In the genomic region with DNA sequence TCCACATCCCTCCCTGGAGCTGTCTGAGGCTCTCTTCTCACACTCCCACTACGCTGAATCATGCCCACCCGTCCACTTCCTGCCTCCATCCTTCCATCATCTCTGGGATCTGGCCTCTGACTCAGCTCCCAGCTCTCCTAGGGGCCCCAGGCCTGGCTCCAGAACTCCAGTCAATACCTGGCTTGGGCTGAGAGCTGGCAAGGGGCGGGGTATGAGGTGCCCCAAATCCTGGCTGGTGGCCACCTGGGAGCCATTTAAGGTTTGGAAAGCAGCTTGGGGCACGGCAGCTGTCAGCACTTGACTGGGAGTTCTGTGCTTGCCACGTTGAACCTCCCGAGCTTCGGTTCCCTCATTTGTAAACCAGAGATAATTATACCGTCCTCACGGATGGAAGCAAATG, we compare ENCODE assay signal across 9 mouse cellular contexts. TPM values are rescaled to one million over a fixed set of nuclear protein-coding genes. Genes with fewer than 3 reads are reported as not detected.
A peak's percentile ranks its signal among the peaks of the same experiment; 100 is the strongest.
DNase-seq lines count a peak whose midpoint lies in the region; ATAC-seq and TF ChIP-seq lines count a peak whose summit lies in the region.
"Had no signal": no experiment of that assay in that cellular context is flagged by ENCODE, and none has a peak within 500 bp of the region (broad histone marks: within the 10 kb centered on the region; RNA-seq: fewer than 3 reads in every experiment).

No protein-coding gene starts in this region.

- TF ChIP-seq CTCF in lung, embryonic 14.5 days (IDR thresholded peaks at IDR 0.05; ENCODE audit: low read depth), result no peak
- no peak for TF ChIP-seq CTCF in lung, adult 2 months (IDR thresholded peaks at IDR 0.05; ENCODE audit: insufficient read depth, low read length)
- no peak for TF ChIP-seq CTCF in embryonic fibroblast, embryonic 13.5 days (IDR thresholded peaks at IDR 0.05; ENCODE audit: borderline replicate concordance, insufficient read depth, low read length)

- H3K9me3 ChIP-seq in lung, embryonic 14.5 days (ENCODE audit: low read depth, low read length), result no peaks in the 10 kb centered on the region
- H3K9me3 ChIP-seq in heart, embryonic 16.5 days (replicated peaks; ENCODE audit: control insufficient read depth, low read length), result no peaks in the 10 kb centered on the region

- no peak for ATAC-seq in lung, embryonic 14.5 days (ENCODE audit: insufficient read depth)
- peak; percentile 88 for ATAC-seq in heart, embryonic 16.5 days (replicated peaks; ENCODE audit: extremely low read depth, insufficient read depth, low FRiP score)

- TF ChIP-seq POLR2A in lung, adult 2 months (IDR thresholded peaks at IDR 0.05; ENCODE audit: borderline replicate concordance, extremely low read depth, low read depth, low read length), result no peak
- no peak for TF ChIP-seq POLR2A in embryonic fibroblast, embryonic 13.5 days (IDR thresholded peaks at IDR 0.05; ENCODE audit: low read depth, low read length)

- WGBS in lung, embryonic 14.5 days, result 59% methylated on average over 9 of the region's 9 CpGs
- 48% methylated on average over 9 of the region's 9 CpGs for WGBS in lung, adult 2 months
- WGBS in heart, embryonic 16.5 days, result 27% methylated on average over 9 of the region's 9 CpGs

- H3K9ac ChIP-seq in lung, embryonic 14.5 days, result no peak overlapping the region
- peak overlapping the region; percentile 62 for H3K9ac ChIP-seq in heart, embryonic 16.5 days (ENCODE audit: low read length)

- H3K4me2 ChIP-seq in lung, embryonic 14.5 days, result no peak overlapping the region
- peak overlapping the region; percentile 31; the same call in 1 of the 2 replicates for H3K4me2 ChIP-seq in heart, embryonic 16.5 days (ENCODE audit: low read depth, low read length)

- H3K4me3 ChIP-seq in lung, embryonic 14.5 days (ENCODE audit: low read depth, low read length), result no peak overlapping the region
- no peak overlapping the region for H3K4me3 ChIP-seq in lung, adult 2 months (replicated peaks; ENCODE audit: extremely low read depth, low read depth, low read length)
- H3K4me3 ChIP-seq in embryonic fibroblast, embryonic 13.5 days (ENCODE audit: insufficient read depth, low read length), result no peak overlapping the region
- H3K4me3 ChIP-seq in heart, embryonic 16.5 days (ENCODE audit: low read length), result no peak overlapping the region

- H3K27me3 ChIP-seq in lung, embryonic 14.5 days (ENCODE audit: insufficient read depth, low read length), result peaks cover 12% of the 10 kb centered on the region
- peaks cover 4% of the 10 kb centered on the region for H3K27me3 ChIP-seq in heart, embryonic 16.5 days (ENCODE audit: control insufficient read depth, insufficient read depth, low read length)

- peaks cover 3% of the 10 kb centered on the region; the same call in 1 of the 2 replicates for H3K4me1 ChIP-seq in lung, embryonic 14.5 days (ENCODE audit: insufficient read depth)
- H3K4me1 ChIP-seq in lung, adult 2 months (ENCODE audit: control insufficient read depth, insufficient read depth, low read length), result no peaks in the 10 kb centered on the region
- H3K4me1 ChIP-seq in embryonic fibroblast, embryonic 13.5 days (ENCODE audit: control insufficient read depth, insufficient read depth, low read length), result peaks cover 20% of the 10 kb centered on the region
- H3K4me1 ChIP-seq in heart, embryonic 16.5 days (ENCODE audit: control insufficient read depth, insufficient read depth, low read length), result peaks cover 41% of the 10 kb centered on the region

- peak overlapping the region; percentile 46; the same call in 1 of the 2 replicates for H3K27ac ChIP-seq in lung, embryonic 14.5 days (ENCODE audit: low read depth)
- H3K27ac ChIP-seq in embryonic fibroblast, embryonic 13.5 days (ENCODE audit: insufficient read depth, low read length), result peak overlapping the region; percentile 95
- peak overlapping the region; percentile 96 for H3K27ac ChIP-seq in heart, embryonic 16.5 days (ENCODE audit: low read length)
- H3K27ac ChIP-seq: macrophage had no signal

- peak; percentile 11 for DNase-seq in lung, embryonic 14.5 days
- DNase-seq in lung, adult 2 months, result no peak
- DNase-seq in right cerebral cortex, adult 2 months (ENCODE audit: low spot score in 2 of 2), result peak; percentile 65 to 67
- DNase-seq in thymus, postnatal 10 days (ENCODE audit: low spot score in 2 of 2), result no peak
- no peak for DNase-seq in kidney, adult 8-10 months
- DNase-seq in thymus, postnatal 36 days, result no peak

- H3K36me3 ChIP-seq in lung, embryonic 14.5 days (ENCODE audit: insufficient read depth), result peaks cover 12% of the 10 kb centered on the region; the same call in 1 of the 2 replicates
- H3K36me3 ChIP-seq in heart, embryonic 16.5 days (ENCODE audit: control insufficient read depth, insufficient read depth), result peaks cover 24% of the 10 kb centered on the region

RNA-seq across cellular contexts. Expression of a gene that starts 18.0 kb away (rescaled TPM):
- polyA plus RNA-seq in lung, embryonic 14.5 days (2014; fragmentation: Nextera tagmentation; extraction: Ambion mirVana), result 40.1 and 44.7 TPM in 2 replicates
- polyA plus RNA-seq in lung, adult 2 months (2012; rRNA removed), result 31.5 and 35.0 TPM in 2 replicates
- 54.2 and 56.4 TPM in 2 replicates for polyA plus RNA-seq in embryonic fibroblast, embryonic 13.5 days (2011; ENCODE audit: insufficient read length, low read depth, missing spikeins)
- polyA plus RNA-seq in heart, embryonic 16.5 days (2015; fragmentation: Nextera tagmentation; extraction: Ambion mirVana), result 41.1 and 46.4 TPM in 2 replicates

RNA-seq across cellular contexts. Expression of a gene that starts 33.0 kb away (rescaled TPM):
- polyA plus RNA-seq in lung, embryonic 14.5 days (2014; fragmentation: Nextera tagmentation; extraction: Ambion mirVana), result 42.9 and 46.3 TPM in 2 replicates
- polyA plus RNA-seq in lung, adult 2 months (2012; rRNA removed), result 107 and 185 TPM in 2 replicates
- 11.3 and 12.3 TPM in 2 replicates for polyA plus RNA-seq in embryonic fibroblast, embryonic 13.5 days (2011; ENCODE audit: insufficient read length, low read depth, missing spikeins)
- polyA plus RNA-seq in heart, embryonic 16.5 days (2015; fragmentation: Nextera tagmentation; extraction: Ambion mirVana), result 469 and 480 TPM in 2 replicates
- polyA plus RNA-seq: macrophage had no signal

RNA-seq across cellular contexts. Expression of a gene that starts 42.6 kb away (rescaled TPM):
- 61.2 and 67.3 TPM in 2 replicates for polyA plus RNA-seq in lung, embryonic 14.5 days (2014; fragmentation: Nextera tagmentation; extraction: Ambion mirVana)
- 106 and 125 TPM in 2 replicates for polyA plus RNA-seq in lung, adult 2 months (2012; rRNA removed)
- 70.6 and 77.6 TPM in 2 replicates for polyA plus RNA-seq in embryonic fibroblast, embryonic 13.5 days (2011; ENCODE audit: insufficient read length, low read depth, missing spikeins)
- 72.6 and 85.3 TPM in 2 replicates for polyA plus RNA-seq in heart, embryonic 16.5 days (2015; fragmentation: Nextera tagmentation; extraction: Ambion mirVana)

RNA-seq across cellular contexts. Expression of a gene that starts 57.1 kb away (rescaled TPM):
- 0.12 and 0.18 TPM in 2 replicates for polyA plus RNA-seq in lung, embryonic 14.5 days (2014; fragmentation: Nextera tagmentation; extraction: Ambion mirVana)
- 0.05 TPM in 1 of 2 replicates, not detected in the other for polyA plus RNA-seq in lung, adult 2 months (2012; rRNA removed)
- not detected in 2 replicates for polyA plus RNA-seq in embryonic fibroblast, embryonic 13.5 days (2011; ENCODE audit: insufficient read length, low read depth, missing spikeins)
- polyA plus RNA-seq in heart, embryonic 16.5 days (2015; fragmentation: Nextera tagmentation; extraction: Ambion mirVana), result 0.08 and 0.27 TPM in 2 replicates
- polyA plus RNA-seq: macrophage had no signal

Comparison
In these comparisons a context has a peak if more than half of its experiments do, and no peak if none do; other contexts are left out.
1. DNase-seq: peak in lung, embryonic 14.5 days (single experiment) and right cerebral cortex, adult 2 months (2 of 2); none in lung, adult 2 months (single experiment), thymus, postnatal 10 days (0 of 2), kidney, adult 8-10 months (0 of 2) and thymus, postnatal 36 days (0 of 2).
2. H3K27ac ChIP-seq: peak in every context shown above with its lines; median percentile 96 in heart, embryonic 16.5 days; 95 in embryonic fibroblast, embryonic 13.5 days; 46 in lung, embryonic 14.5 days.